Mouse (Mus musculus): ENCODE data around the gene Nck2.

The Nck2 gene

GRCm38 (mm10) chr1:43468978-43469377 is 24.6 kb downstream of the Nck2 start:
- in situ Hi-C loops (cut with MboI, MseI), result no loop called here

- in situ Hi-C loops (cut with MboI, MseI), result no loop called here
These were observed 26.2 kb downstream of the Nck2 start for GRCm38 (mm10) chr1:43470421-43471179.

DNA sequence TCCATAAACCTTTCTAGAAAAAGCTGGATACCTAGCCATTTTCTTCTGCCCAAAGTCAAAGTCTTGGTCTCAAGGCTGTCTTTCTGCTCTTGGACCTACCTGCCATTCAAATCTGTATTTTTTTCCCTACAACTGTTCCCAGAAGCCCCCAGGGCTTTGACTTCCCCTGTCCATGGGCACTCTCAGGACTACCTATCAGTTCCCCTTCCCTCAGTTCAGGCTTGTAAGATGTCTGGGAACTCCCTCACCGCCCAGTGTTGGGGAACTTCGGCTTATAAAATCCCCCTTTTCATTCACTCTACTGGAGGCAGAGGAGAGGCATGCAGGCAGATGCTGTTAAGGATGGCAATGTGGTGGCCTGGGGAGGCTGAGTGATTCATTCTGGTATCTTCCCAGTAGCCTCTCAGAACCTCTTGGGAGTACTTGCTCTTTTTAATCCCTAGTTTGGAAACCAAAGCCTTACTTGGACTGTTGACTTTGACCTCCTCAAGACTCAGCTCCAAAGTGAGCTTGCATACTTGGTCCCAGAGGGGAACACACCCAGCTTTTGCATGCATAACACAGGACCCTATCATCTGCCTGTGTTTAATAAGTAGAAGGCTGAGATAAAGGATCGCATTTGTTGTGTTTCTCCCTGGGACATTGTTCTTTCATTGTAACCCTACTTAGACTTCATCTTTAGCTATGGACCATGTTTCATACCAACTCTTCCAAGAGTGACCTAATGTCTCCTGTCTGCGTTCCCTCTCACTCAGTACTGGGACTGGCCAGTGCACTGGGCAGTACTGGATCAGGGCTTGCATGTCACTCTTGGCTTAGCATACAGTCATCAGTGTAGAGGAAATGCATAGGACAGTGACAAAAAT is 27.0 kb downstream of the Nck2 start:
- in situ Hi-C loops (cut with MboI, MseI), result no loop called here

DNA sequence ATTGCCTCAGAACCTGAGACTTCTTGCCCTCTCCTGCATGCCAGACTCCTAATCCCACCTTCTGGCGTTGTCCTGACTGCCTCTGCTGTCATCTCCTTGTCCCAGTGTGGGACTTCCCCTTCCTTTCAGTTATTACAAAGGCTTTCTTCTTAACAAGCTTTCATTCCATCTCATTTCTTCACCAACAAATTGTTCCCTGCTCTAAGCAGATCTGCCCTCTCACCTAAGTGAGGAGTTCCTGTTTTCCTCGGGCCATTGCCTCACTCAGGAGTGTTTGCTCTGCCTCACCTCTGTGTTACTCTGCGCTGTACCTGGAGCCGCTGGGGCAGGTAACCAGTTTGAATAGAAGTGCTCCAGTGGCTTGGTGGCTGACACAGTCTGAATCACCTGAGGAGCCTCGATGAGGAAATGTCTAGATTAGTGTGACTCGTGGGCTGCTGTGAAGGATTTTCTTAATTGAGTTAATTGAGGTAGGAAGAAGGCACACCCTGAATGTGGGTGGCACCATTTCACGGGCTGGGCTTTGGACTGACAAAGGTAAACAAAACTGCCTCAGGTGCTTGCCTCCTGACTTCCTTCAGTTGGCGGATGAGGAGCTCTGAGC is 27.8 kb downstream of the Nck2 start:
- in situ Hi-C loops (cut with MboI, MseI), result no loop called here

DNA sequence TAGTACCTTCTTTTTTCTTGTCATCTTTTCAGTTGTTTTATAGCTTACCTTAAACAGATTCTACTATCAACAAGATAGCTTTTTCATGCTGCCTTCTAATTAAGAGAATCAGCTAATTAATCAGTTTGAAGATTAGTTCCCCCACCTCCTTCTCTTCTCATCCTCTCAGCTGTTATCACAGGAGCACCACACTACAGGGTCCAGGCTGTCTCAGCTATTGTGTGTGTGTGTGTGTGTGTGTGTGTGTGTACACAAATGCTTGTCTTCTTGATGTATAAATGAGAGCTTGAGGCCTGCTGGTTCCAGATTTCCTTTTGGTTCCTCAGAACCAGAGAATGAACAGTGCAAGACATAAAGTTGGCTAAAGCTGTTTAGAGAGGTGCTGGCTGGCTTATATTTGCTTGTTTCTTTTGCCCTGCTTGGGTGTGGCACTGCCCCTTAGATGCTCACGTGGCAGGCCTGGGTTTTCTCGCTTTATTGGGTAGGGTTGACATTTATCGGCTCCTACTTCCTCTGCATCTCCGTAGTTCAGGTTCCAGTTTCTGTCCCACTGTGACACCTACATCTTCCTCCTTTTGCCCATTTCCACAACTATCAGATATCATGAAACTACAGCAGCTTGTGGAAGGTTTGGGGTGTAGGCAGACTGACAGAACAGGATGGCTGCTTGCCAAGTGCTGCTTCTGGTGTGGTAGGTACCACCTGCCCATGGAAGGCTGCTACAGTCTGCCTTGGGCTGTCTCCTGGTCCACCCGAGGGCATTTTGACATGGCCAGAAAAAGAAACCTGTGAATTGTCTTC is 29.6 kb downstream of the Nck2 start:
- in situ Hi-C loops (cut with MboI, MseI), result no loop called here

GRCm38 (mm10) chr1:43474535-43475409 is 30.4 kb downstream of the Nck2 start:
- in situ Hi-C loops (cut with MboI, MseI), result no loop called here

DNA sequence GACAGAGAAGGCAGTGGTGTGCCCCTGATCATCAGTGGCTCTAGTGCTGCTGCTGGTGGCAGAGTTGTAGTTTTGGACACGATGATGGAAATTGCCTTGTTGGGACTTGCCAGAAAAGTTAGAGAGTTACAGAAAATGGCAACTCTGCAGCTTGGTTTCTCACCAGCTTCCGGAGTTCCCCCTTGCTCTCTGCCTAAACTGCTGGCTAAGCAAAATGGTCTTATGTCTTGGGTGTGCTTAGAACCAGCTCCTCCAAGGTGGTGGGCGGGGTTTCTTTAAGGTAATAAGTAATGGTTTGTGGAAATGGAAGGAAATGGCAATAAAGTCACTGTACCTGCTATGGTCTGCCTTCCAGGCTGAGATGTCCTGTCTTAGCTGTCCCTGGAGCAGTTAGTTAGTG is 33.6 kb downstream of the Nck2 start:
- in situ Hi-C loops (cut with MboI, MseI), result no loop called here

DNA sequence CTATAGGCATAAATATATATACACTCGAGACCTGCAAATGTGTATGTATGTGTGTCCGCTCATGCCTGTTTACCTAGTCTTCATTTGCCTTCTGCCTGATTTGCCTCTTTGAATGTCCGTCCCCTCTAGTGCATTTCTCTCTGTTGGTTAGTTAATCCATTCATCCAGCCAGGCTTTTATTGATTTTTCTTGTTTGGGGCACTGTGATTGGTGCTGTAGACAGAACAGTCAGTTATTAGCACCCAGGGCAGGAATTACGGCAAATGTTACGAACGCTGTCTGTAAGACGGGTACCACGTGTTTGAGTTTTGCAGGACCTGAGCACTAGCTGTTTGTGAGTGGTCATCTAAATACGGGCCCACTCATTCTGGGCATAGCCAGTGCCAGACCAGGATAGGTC is 40.8 kb downstream of the Nck2 start:
- in situ Hi-C loops (cut with MboI, MseI), result no loop called here

GRCm38 (mm10) chr1:43486500-43486899 is 42.1 kb downstream of the Nck2 start:
- in situ Hi-C loops (cut with MboI, MseI), result no loop called here

DNA sequence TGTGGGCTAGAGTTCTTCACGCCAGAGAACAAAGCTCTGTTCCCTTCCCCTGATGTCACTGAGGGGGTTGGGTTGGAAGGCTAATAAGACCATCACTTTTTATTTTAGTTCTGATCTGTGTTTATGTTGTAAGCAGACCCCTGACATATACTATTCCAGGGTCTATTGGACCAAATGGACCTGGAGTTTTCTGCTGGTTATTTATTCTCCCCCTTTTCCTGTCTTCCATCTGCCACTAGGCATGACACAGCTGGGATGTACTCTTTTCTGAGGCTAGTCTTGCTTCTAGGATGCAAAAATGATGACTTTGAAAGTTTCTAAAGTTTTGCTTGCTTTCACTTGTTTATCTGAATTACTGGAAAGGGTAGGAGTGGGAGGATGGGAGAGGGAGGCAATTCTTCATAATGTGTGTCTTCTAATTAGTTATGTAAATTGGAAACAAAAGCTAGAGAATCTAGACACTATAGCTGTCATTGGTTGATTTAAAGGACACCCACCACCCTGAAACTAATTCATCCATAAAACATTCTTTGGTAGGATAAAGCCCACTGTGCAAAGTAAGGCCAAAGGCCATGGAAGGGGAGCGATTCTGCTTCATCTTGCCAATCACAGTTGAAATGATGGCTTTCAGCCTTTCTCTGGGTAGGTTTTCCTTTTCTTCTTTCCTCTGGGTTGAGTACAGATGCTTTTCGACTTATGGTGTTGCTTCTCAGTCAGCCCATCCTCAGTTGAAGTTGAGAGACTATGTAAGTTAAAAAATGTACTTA is 42.8 kb downstream of the Nck2 start:
- in situ Hi-C loops (cut with MboI, MseI), result no loop called here

DNA sequence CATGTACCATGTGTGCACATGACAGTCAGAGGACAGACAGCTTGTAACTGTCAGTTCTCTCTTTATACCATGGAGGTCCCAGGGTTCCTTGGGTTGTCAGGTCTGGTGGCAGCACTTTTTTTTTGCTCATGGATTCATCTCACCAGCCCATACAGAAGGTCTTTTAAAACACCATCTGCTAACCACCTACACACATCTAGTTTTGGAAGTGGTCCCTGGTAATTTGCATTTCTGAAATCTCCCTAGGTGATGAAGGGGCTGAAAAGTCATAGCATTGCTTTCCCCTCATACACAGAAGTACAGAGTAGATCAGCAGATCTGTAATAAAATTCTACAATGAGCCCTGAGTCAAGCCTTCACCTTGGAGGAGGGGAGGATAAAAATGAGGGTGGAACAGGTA is 44.9 kb downstream of the Nck2 start:
- in situ Hi-C loops (cut with MboI, MseI), result no loop called here

DNA sequence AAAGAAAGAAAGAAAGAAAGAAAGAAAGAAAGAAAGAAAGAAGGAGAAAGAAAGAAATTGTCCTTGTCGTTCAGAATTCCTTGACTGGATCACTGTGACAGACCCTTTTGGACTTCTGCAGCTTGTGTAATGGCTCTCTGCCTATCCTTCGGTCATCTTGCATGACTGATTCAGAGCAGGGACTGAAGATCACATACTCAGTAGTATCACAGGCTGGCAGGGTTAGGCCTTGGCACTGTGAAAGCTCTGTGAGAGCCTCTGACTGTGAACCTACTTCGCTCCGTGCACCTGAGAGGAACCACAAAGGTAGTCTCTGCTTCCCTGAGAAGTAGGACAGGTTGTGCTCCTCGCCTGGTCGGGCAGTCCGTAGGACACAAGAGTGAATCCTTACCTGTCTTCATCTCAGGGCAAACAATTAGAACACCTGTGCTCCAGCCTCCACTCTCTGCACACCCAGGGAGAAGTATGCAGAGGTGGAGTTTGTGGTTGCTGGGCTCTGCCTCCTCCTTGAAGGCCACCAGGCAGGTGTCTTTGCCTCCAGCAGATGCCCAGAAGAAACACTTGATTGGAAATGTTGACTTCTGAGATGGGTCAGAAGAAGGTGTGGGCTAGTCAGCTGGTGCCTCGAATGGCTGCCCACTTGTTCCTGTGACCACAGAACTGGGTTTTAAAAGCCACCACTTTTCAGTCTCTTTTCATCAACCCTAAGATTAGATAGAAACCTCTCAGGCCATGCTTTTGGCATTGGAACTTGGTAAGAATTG is 47.3 kb downstream of the Nck2 start:
- in situ Hi-C loops (cut with MboI, MseI), result no loop called here

- in situ Hi-C loops (cut with MboI, MseI), result no loop called here
These were observed 48.5 kb downstream of the Nck2 start for GRCm38 (mm10) chr1:43492803-43493437.

DNA sequence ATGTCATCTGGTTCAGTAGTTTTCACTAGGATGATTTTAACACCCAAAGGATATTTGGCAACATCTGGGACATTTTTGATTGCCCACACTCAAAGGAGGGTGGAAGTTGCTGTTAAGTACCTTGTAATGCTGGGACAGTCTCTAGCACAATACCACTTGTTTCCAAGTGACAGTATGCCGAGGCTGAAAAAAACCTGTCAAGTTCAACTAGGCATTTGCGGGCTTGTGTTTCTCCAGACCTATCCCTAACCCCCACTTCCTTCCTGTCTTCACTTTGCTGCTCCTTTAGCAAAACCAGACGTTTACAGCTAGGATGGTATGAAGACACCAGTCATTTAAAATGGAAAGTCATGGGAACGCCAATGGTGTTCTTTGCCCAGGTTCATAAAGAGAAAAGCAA is 51.7 kb downstream of the Nck2 start:
- in situ Hi-C loops (cut with MboI, MseI), result no loop called here

- in situ Hi-C loops (cut with MboI, MseI), result no loop called here
These were observed 52.6 kb downstream of the Nck2 start for GRCm38 (mm10) chr1:43496993-43497392.

GRCm38 (mm10) chr1:43497951-43498350 is 53.6 kb downstream of the Nck2 start:
- in situ Hi-C loops (cut with MboI, MseI), result no loop called here

GRCm38 (mm10) chr1:43500121-43500520 is 55.7 kb downstream of the Nck2 start:
- in situ Hi-C loops (cut with MboI, MseI), result no loop called here

DNA sequence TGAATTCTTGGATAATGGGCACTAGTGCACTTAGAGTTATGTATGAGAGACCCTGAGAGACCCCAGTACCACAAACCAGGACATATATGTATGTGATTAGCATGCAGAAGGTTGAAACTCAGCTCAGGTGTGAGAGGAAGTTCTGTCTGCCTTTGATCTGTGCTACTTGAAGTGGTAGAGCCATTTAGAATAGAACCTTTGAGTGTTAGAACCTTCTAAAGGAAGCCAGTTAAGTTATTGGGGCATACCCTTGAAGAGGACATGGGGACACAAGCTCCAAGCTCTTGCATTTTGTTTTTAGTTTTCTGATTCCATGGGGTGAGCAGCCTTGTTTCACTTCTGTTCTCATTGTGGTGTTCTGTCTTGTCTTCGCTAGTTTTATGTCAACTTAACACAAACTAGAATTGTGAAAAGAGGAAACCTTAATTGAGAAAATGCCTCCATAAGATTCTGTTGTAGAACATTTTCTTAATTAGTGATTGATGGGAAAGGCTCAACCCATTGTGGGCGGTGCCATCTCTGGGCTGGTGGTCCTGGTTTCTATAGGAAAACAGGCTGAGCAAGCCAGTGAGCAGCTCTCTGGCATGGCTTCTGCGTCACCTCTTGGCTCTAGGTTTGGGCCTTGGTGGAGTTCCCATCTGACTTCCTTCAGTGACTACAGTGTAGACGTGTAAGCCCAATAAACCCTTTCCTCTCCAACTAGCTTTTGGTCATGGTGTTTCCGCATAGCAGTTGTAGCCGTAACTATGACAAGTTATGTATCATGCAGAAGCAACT is 57.0 kb downstream of the Nck2 start:
- in situ Hi-C loops (cut with MboI, MseI), result no loop called here

All from regulatory T cell (primary cell).